Mouse (Mus musculus) kidney, embryonic 16.5 days (tissue): ENCODE data around the gene Olfr1133. TPM values are rescaled to one million over a fixed set of nuclear protein-coding genes. Genes with fewer than 3 reads are reported as not detected.
"Not testable (repeated sequence)": the region's sequence is repeated elsewhere in the genome, so short reads cannot be mapped to it uniquely, and the experiment has no call there.

Source experiments
- ATAC-seq: fragments of 200-750 bp; cut with Nextera tagmentation; 2 replicates; pipeline ENCODE4 v1.8.0; 2017; ENCODE audit warnings: moderate TSS enrichment; ENCODE audit not compliant: low FRiP score, low TSS enrichment
- H3K27ac ChIP-seq: fragments of 300-500 bp; sonication (generic); 2 replicates; pipeline ENCODE4 v1.5.1; 2014; ENCODE audit warnings: low read length
- H3K27me3 ChIP-seq: fragments of 300-500 bp; sonication (generic); 2 replicates; pipeline ENCODE4 v1.6.1; 2014; ENCODE audit warnings: low read length, control low read depth, mixed read lengths; ENCODE audit not compliant: insufficient read depth
- H3K36me3 ChIP-seq: fragments of 300-500 bp; sonication (generic); 2 replicates; pipeline ENCODE4 v1.6.1; 2014; ENCODE audit warnings: low read length, control low read depth, mixed read lengths; ENCODE audit not compliant: insufficient read depth
- H3K4me1 ChIP-seq: fragments of 300-500 bp; sonication (generic); 2 replicates; pipeline ENCODE4 v1.6.1; 2014; ENCODE audit warnings: low read length, control low read depth, mixed read lengths; ENCODE audit not compliant: insufficient read depth
- H3K4me2 ChIP-seq: fragments of 300-500 bp; sonication (generic); replicated peaks from 2 replicates; pipeline ENCODE4 v1.6.1; 2014; ENCODE audit warnings: low read depth, low read length
- H3K4me3 ChIP-seq: fragments of 300-500 bp; sonication (generic); 2 replicates; pipeline ENCODE4 v1.5.1; 2014; ENCODE audit warnings: mild to moderate bottlenecking, low read length
- H3K9ac ChIP-seq: fragments of 300-500 bp; sonication (generic); replicated peaks from 2 replicates; pipeline ENCODE4 v1.6.1; 2014; ENCODE audit warnings: low read length
- H3K9me3 ChIP-seq: fragments of 300-500 bp; sonication (generic); 2 replicates; pipeline ENCODE4 v1.6.1; 2016; ENCODE audit warnings: low read length, control low read depth
- WGBS: fragments of 180-500 bp; shearing (Covaris S2); extraction: QIAGEN DNeasy Blood & Tissue Kit; methylation state at CpG from one replicate; pipeline ENCODE4 v1.1.7; 2014; 5-methylcytosine and 5-hydroxymethylcytosine counted together
- polyA plus RNA-seq: library from polyadenylated mRNA; unstranded; fragments of >200 nt; fragmentation: Nextera tagmentation; extraction: Ambion mirVana; gene quantifications from 2 replicates; pipeline ENCODE4 v1.2.1, GENCODE M21; 2015

Olfr1133 gene
- polyA plus RNA-seq: not detected in 2 replicates

- H3K9me3 ChIP-seq: no peaks in the 10 kb centered on the region
- H3K27ac ChIP-seq: no peak within 1 kb of the TSS
- ATAC-seq: no peak
- H3K4me1 ChIP-seq: no peaks in the 10 kb centered on the region
- no peak within 1 kb of the TSS for H3K9ac ChIP-seq
- no peaks in the 10 kb centered on the region for H3K36me3 ChIP-seq
- no peak within 1 kb of the TSS for H3K4me3 ChIP-seq
- H3K27me3 ChIP-seq: no peaks in the 10 kb centered on the region
- no peak within 1 kb of the TSS for H3K4me2 ChIP-seq
These were observed at the start of gene Olfr1133 for GRCm38 (mm10) chr2:87647274-87647673. TSS of gene Olfr1133 (minus strand) at chr2:87647374.

GRCm38 (mm10) chr2:87693847-87694246 is 46.7 kb upstream of the Olfr1133 start, which contains the start of gene Olfr1136:
TSS of gene Olfr1136 (minus strand) at chr2:87693947.
- no peak for ATAC-seq

GRCm38 (mm10) chr2:87673564-87673963 is 26.4 kb upstream of the Olfr1133 start, which contains the start of gene Olfr1135:
TSS of gene Olfr1135 (minus strand) at chr2:87673664.
- 14% methylated on average over 1 of the region's 1 CpGs for WGBS

More at GRCm38 (mm10) chr2:87693847-87694246, 46.7 kb upstream of the Olfr1133 start, which contains the start of gene Olfr1136:
- H3K9ac ChIP-seq: no peak within 1 kb of the TSS
- H3K27ac ChIP-seq: no peak within 1 kb of the TSS
- H3K9me3 ChIP-seq: no peaks in the 10 kb centered on the region
- no peaks in the 10 kb centered on the region for H3K4me1 ChIP-seq
- no peak within 1 kb of the TSS for H3K4me3 ChIP-seq
- H3K36me3 ChIP-seq: no peaks in the 10 kb centered on the region
- no peaks in the 10 kb centered on the region for H3K27me3 ChIP-seq
- no peak within 1 kb of the TSS for H3K4me2 ChIP-seq

GRCm38 (mm10) chr2:87658360-87658759 is 11.2 kb upstream of the Olfr1133 start, which contains the start of gene Olfr1134:
TSS of gene Olfr1134 (minus strand) at chr2:87658460.
- Histone ChIP-seq H3K4me3 (no peak within 1 kb of the TSS), H3K4me2 (no peak within 1 kb of the TSS), H3K9me3 (no peaks in the 10 kb centered on the region), H3K27me3 (no peaks in the 10 kb centered on the region), H3K9ac (no peak within 1 kb of the TSS), H3K36me3 (no peaks in the 10 kb centered on the region), H3K4me1 (no peaks in the 10 kb centered on the region), H3K27ac (no peak within 1 kb of the TSS)
- 80% methylated on average over 2 of the region's 2 CpGs for WGBS
- no peak for ATAC-seq

More at GRCm38 (mm10) chr2:87673564-87673963, 26.4 kb upstream of the Olfr1133 start, which contains the start of gene Olfr1135:
- ATAC-seq: no peak
- Histone ChIP-seq H3K9me3 (no peaks in the 10 kb centered on the region), H3K36me3 (no peaks in the 10 kb centered on the region), H3K27ac (no peak within 1 kb of the TSS), H3K9ac (no peak within 1 kb of the TSS), H3K27me3 (no peaks in the 10 kb centered on the region), H3K4me3 (no peak within 1 kb of the TSS), H3K4me1 (no peaks in the 10 kb centered on the region), H3K4me2 (no peak within 1 kb of the TSS)

- no peak overlapping the region for H3K27ac ChIP-seq
These were observed 4.7 kb downstream of the Olfr1133 start for GRCm38 (mm10) chr2:87642441-87642840.

GRCm38 (mm10) chr2:87637435-87637834 is 9.7 kb downstream of the Olfr1133 start, which contains the start of gene Olfr1132:
TSS of gene Olfr1132 (minus strand) at chr2:87637535.
- Histone ChIP-seq H3K4me2 (no peak within 1 kb of the TSS), H3K9ac (no peak within 1 kb of the TSS), H3K36me3 (no peaks in the 10 kb centered on the region), H3K27me3 (no peaks in the 10 kb centered on the region), H3K4me3 (no peak within 1 kb of the TSS), H3K9me3 (no peaks in the 10 kb centered on the region), H3K27ac (no peak within 1 kb of the TSS), H3K4me1 (no peaks in the 10 kb centered on the region)
- ATAC-seq: no peak

More at GRCm38 (mm10) chr2:87642441-87642840, 4.7 kb downstream of the Olfr1133 start:
- Histone ChIP-seq H3K4me1 (no peaks in the 10 kb centered on the region), H3K4me2 (no peak overlapping the region), H3K4me3 (no peak overlapping the region), H3K27me3 (no peaks in the 10 kb centered on the region), H3K9ac (no peak overlapping the region), H3K36me3 (no peaks in the 10 kb centered on the region), H3K9me3 (no peaks in the 10 kb centered on the region)
- ATAC-seq: no peak

- ATAC-seq: no peak
- Histone ChIP-seq H3K4me2 (no peak within 1 kb of the TSS), H3K27me3 (no peaks in the 10 kb centered on the region), H3K4me3 (no peak within 1 kb of the TSS), H3K4me1 (no peaks in the 10 kb centered on the region), H3K9ac (no peak within 1 kb of the TSS), H3K27ac (no peak within 1 kb of the TSS), H3K9me3 (no peaks in the 10 kb centered on the region), H3K36me3 (no peaks in the 10 kb centered on the region)
- WGBS: 69% methylated on average over 3 of the region's 3 CpGs
These were observed 20.4 kb downstream of the Olfr1133 start, which contains the start of gene Olfr1131 for GRCm38 (mm10) chr2:87626804-87627203. TSS of gene Olfr1131 (plus strand) at chr2:87627104.

GRCm38 (mm10) chr2:87605912-87606311 is 41.3 kb downstream of the Olfr1133 start, which contains the start of gene Olfr1130:
TSS of gene Olfr1130 (plus strand) at chr2:87606212.
- not testable (repeated sequence) for H3K4me3 ChIP-seq, H3K9ac ChIP-seq, H3K27ac ChIP-seq, H3K36me3 ChIP-seq, H3K4me1 ChIP-seq, H3K4me2 ChIP-seq, H3K27me3 ChIP-seq, H3K9me3 ChIP-seq, ATAC-seq

Other genes starting within 250 kb of the Olfr1133 start
- not detected in 2 replicates for gene Olfr1123, start 230.7 kb downstream of the Olfr1133 start, polyA plus RNA-seq
- gene Olfr1124, start 217.1 kb downstream of the Olfr1133 start, polyA plus RNA-seq: 0.09 TPM in 1 of 2 replicates, not detected in the other
- gene Olfr1126, start 193.4 kb downstream of the Olfr1133 start, polyA plus RNA-seq: not detected in 2 replicates
- not detected in 2 replicates for gene Pramel7, start 150.3 kb downstream of the Olfr1133 start, polyA plus RNA-seq
- not detected in 2 replicates for gene Pramel6, start 140.8 kb downstream of the Olfr1133 start, polyA plus RNA-seq
- gene Olfr153, start 115.6 kb downstream of the Olfr1133 start, polyA plus RNA-seq: not detected in 2 replicates
- not detected in 2 replicates for gene Olfr1128, start 101.8 kb downstream of the Olfr1133 start, polyA plus RNA-seq
- gene Olfr1129, start 73.5 kb downstream of the Olfr1133 start, polyA plus RNA-seq: not detected in 2 replicates
- gene Olfr1130, start 41.2 kb downstream of the Olfr1133 start, polyA plus RNA-seq: not detected in 2 replicates
- gene Olfr1131, start 20.3 kb downstream of the Olfr1133 start, polyA plus RNA-seq: not detected in 2 replicates
- not detected in 2 replicates for gene Olfr1132, start 9.8 kb downstream of the Olfr1133 start, polyA plus RNA-seq
- not detected in 2 replicates for gene Olfr1134, start 11.1 kb upstream of the Olfr1133 start, polyA plus RNA-seq
- gene Olfr1135, start 26.3 kb upstream of the Olfr1133 start, polyA plus RNA-seq: not detected in 2 replicates
- not detected in 2 replicates for gene Olfr1136, start 46.6 kb upstream of the Olfr1133 start, polyA plus RNA-seq
- gene Olfr1137, start 65.8 kb upstream of the Olfr1133 start, polyA plus RNA-seq: not detected in 2 replicates
- gene Olfr1138, start 92.6 kb upstream of the Olfr1133 start, polyA plus RNA-seq: not detected in 2 replicates
- gene Olfr1140, start 96.4 kb upstream of the Olfr1133 start, polyA plus RNA-seq: not detected in 2 replicates
- not detected in 2 replicates for gene Olfr1141, start 106.6 kb upstream of the Olfr1133 start, polyA plus RNA-seq
- gene Olfr152, start 132.1 kb upstream of the Olfr1133 start, polyA plus RNA-seq: not detected in 2 replicates
- gene Olfr1143, start 153.2 kb upstream of the Olfr1133 start, polyA plus RNA-seq: not detected in 2 replicates
- not detected in 2 replicates for gene Olfr1145, start 162.4 kb upstream of the Olfr1133 start, polyA plus RNA-seq
- not detected in 2 replicates for gene Olfr1148, start 183.2 kb upstream of the Olfr1133 start, polyA plus RNA-seq
- gene Olfr1150-ps1, start 196.6 kb upstream of the Olfr1133 start, polyA plus RNA-seq: not detected in 2 replicates
- not detected in 2 replicates for gene Olfr1151, start 208.5 kb upstream of the Olfr1133 start, polyA plus RNA-seq
- 0.03 TPM in 1 of 2 replicates, not detected in the other for gene Olfr1152, start 219.1 kb upstream of the Olfr1133 start, polyA plus RNA-seq
- gene Olfr1153, start 247.6 kb upstream of the Olfr1133 start, polyA plus RNA-seq: not detected in 2 replicates